Mouse (Mus musculus) lung, embryonic 14.5 days (tissue): ENCODE measurements around the gene Gm9513. TPM values are rescaled to one million over a fixed set of nuclear protein-coding genes. Genes with fewer than 3 reads are reported as not detected.
A peak's percentile ranks its signal among the peaks of the same experiment; 100 is the strongest.

ENCODE experiments used
- ATAC-seq: fragments of 200-750 bp; cut with Nextera tagmentation; 2 replicates; pipeline ENCODE4 v1.8.0; 2017; ENCODE audit warnings: mild to moderate bottlenecking, moderate TSS enrichment, moderate library complexity; ENCODE audit not compliant: insufficient read depth
- DNase-seq: peaks from one replicate; pipeline ENCODE4 v3.0.0-alpha.2; 2015
- H3K27ac ChIP-seq: fragments of 300-500 bp; sonication (generic); 2 replicates; pipeline ENCODE4 v1.5.1; 2014; ENCODE audit warnings: low read depth, mild to moderate bottlenecking, moderate library complexity
- H3K27me3 ChIP-seq: fragments of 300-500 bp; sonication (generic); 2 replicates; pipeline ENCODE4 v1.6.1; 2014; ENCODE audit warnings: low read length, control low read depth; ENCODE audit not compliant: insufficient read depth
- H3K36me3 ChIP-seq: fragments of 300-500 bp; sonication (generic); 2 replicates; pipeline ENCODE4 v1.6.1; 2014; ENCODE audit warnings: control low read depth; ENCODE audit not compliant: insufficient read depth
- H3K4me1 ChIP-seq: fragments of 300-500 bp; sonication (generic); 2 replicates; pipeline ENCODE4 v1.6.1; 2014; ENCODE audit warnings: antibody characterized with exemption, control low read depth; ENCODE audit not compliant: insufficient read depth
- H3K4me2 ChIP-seq: fragments of 300-500 bp; sonication (generic); 2 replicates; pipeline ENCODE4 v1.6.1; 2014; ENCODE audit warnings: mild to moderate bottlenecking
- H3K4me3 ChIP-seq: fragments of 300-500 bp; sonication (generic); 2 replicates; pipeline ENCODE4 v1.5.1; 2014; ENCODE audit warnings: low read depth, low read length
- H3K9ac ChIP-seq: fragments of 300-500 bp; sonication (generic); 2 replicates; pipeline ENCODE4 v1.6.1; 2014
- H3K9me3 ChIP-seq: fragments of 300-500 bp; sonication (generic); 2 replicates; pipeline ENCODE4 v1.6.1; 2016; ENCODE audit warnings: low read depth, low read length, control low read depth
- CTCF ChIP-seq: IDR thresholded peaks from 2 replicates; pipeline ENCODE4 v1.5.1; 2016; ENCODE audit warnings: antibody characterized with exemption, low read depth
- WGBS: fragments of 180-500 bp; shearing (Covaris S2); extraction: QIAGEN DNeasy Blood & Tissue Kit; methylation state at CpG from one replicate; pipeline ENCODE4 v1.1.7; 2014; 5-methylcytosine and 5-hydroxymethylcytosine counted together
- polyA plus RNA-seq: library from polyadenylated mRNA; unstranded; fragments of >200 nt; fragmentation: Nextera tagmentation; extraction: Ambion mirVana; gene quantifications from 2 replicates; pipeline ENCODE4 v1.2.1, GENCODE M21; 2014

The Gm9513 gene
- polyA plus RNA-seq: not detected in 2 replicates

GRCm38 (mm10) chr9:36475338-36475737, at the start of gene Gm9513:
Gene Gm9513 (plus strand): TSS chr9:36475638.
- no peaks in the 10 kb centered on the region for H3K27me3 ChIP-seq
- WGBS: 53% methylated on average over 3 of the region's 3 CpGs
- no peaks in the 10 kb centered on the region for H3K36me3 ChIP-seq
- H3K4me3 ChIP-seq: no peak within 1 kb of the TSS
- no peaks in the 10 kb centered on the region for H3K4me1 ChIP-seq
- no peak for ATAC-seq
- H3K9me3 ChIP-seq: no peaks in the 10 kb centered on the region
- H3K9ac ChIP-seq: no peak within 1 kb of the TSS
- TF ChIP-seq CTCF: no peak
- no peak for DNase-seq
- no peak within 1 kb of the TSS for H3K4me2 ChIP-seq
- H3K27ac ChIP-seq: no peak within 1 kb of the TSS

GRCm38 (mm10) chr9:36431584-36431983, 43.9 kb upstream of the Gm9513 start, which contains the start of gene Gm7257:
Gene Gm7257 (plus strand): TSS chr9:36431884.
- ATAC-seq: no peak
- Histone ChIP-seq H3K9ac (no peak within 1 kb of the TSS), H3K4me3 (no peak within 1 kb of the TSS), H3K36me3 (no peaks in the 10 kb centered on the region), H3K4me1 (no peaks in the 10 kb centered on the region), H3K4me2 (no peak within 1 kb of the TSS), H3K27ac (no peak within 1 kb of the TSS), H3K9me3 (no peaks in the 10 kb centered on the region), H3K27me3 (no peaks in the 10 kb centered on the region)
- 80% methylated on average over 4 of the region's 4 CpGs for WGBS
- DNase-seq: no peak
- TF ChIP-seq CTCF: no peak

- no peak for TF ChIP-seq CTCF
- H3K27me3 ChIP-seq: no peaks in the 10 kb centered on the region
- H3K4me3 ChIP-seq: no peak overlapping the region
- no peaks in the 10 kb centered on the region for H3K9me3 ChIP-seq
- no peak overlapping the region for H3K9ac ChIP-seq
- DNase-seq (peak; percentile 1), ATAC-seq (no peak)
- no peaks in the 10 kb centered on the region for H3K4me1 ChIP-seq
- H3K27ac ChIP-seq: no peak overlapping the region
- 36% methylated on average over 2 of the region's 2 CpGs for whole genome bisulfite sequencing
- H3K4me2 ChIP-seq: no peak overlapping the region
- no peaks in the 10 kb centered on the region for H3K36me3 ChIP-seq
Measured at GRCm38 (mm10) chr9:36435051-36435764, 40.2 kb upstream of the Gm9513 start.

GRCm38 (mm10) chr9:36494501-36495220, 19.2 kb downstream of the Gm9513 start:
- H3K4me2 ChIP-seq: no peak overlapping the region
- 89% methylated on average over 4 of the region's 4 CpGs for WGBS
- no peaks in the 10 kb centered on the region for H3K36me3 ChIP-seq
- no peaks in the 10 kb centered on the region for H3K4me1 ChIP-seq
- ATAC-seq: no peak
- no peak for TF ChIP-seq CTCF
- H3K27ac ChIP-seq: no peak overlapping the region
- DNase-seq: no peak
- H3K9ac ChIP-seq: no peak overlapping the region
- no peaks in the 10 kb centered on the region for H3K27me3 ChIP-seq
- no peak overlapping the region for H3K4me3 ChIP-seq
- no peaks in the 10 kb centered on the region; the same call in 1 of the 2 replicates for H3K9me3 ChIP-seq

- ATAC-seq (no peak), DNase-seq (no peak)
- Histone ChIP-seq H3K4me1 (no peaks in the 10 kb centered on the region), H3K4me2 (no peak overlapping the region), H3K9ac (no peak overlapping the region), H3K4me3 (no peak overlapping the region), H3K27me3 (no peaks in the 10 kb centered on the region), H3K9me3 (no peaks in the 10 kb centered on the region; the same call in 1 of the 2 replicates), H3K27ac (no peak overlapping the region), H3K36me3 (no peaks in the 10 kb centered on the region)
- no peak for TF ChIP-seq CTCF
- 54% methylated on average over 1 of the region's 1 CpGs for WGBS
Measured at GRCm38 (mm10) chr9:36495824-36496223, 20.4 kb downstream of the Gm9513 start.

GRCm38 (mm10) chr9:36504211-36504610, 28.8 kb downstream of the Gm9513 start:
- TF ChIP-seq CTCF: no peak
- H3K36me3 ChIP-seq: no peaks in the 10 kb centered on the region
- no peak overlapping the region for H3K4me2 ChIP-seq
- H3K27me3 ChIP-seq: no peaks in the 10 kb centered on the region
- H3K9ac ChIP-seq: no peak overlapping the region
- H3K4me1 ChIP-seq: no peaks in the 10 kb centered on the region
- no peak overlapping the region for H3K27ac ChIP-seq
- WGBS: 79% methylated on average over 5 of the region's 5 CpGs
- H3K9me3 ChIP-seq: no peaks in the 10 kb centered on the region; the same call in 1 of the 2 replicates
- DNase-seq: no peak
- no peak for ATAC-seq
- no peak overlapping the region for H3K4me3 ChIP-seq

Other genes with a start within 250 kb of the Gm9513 start
- gene Gm7257, start 43.8 kb upstream of the Gm9513 start, polyA plus RNA-seq: not detected in 2 replicates
- gene Gm5615, start 66.3 kb downstream of the Gm9513 start, polyA plus RNA-seq: not detected in 2 replicates
- not detected in 2 replicates for gene Gm17689, start 107.0 kb downstream of the Gm9513 start, polyA plus RNA-seq
- gene A630095E13Rik, start 167.7 kb downstream of the Gm9513 start, polyA plus RNA-seq: not detected in 2 replicates
- not detected in 2 replicates for gene Acrv1, start 217.6 kb downstream of the Gm9513 start, polyA plus RNA-seq